Mouse (Mus musculus): Measurements from ENCODE around the gene 1500011B03Rik.

The 1500011B03Rik gene

GRCm38 (mm10) chr5:114779956-114780489 lies 43.2 kb downstream of the 1500011B03Rik start:
- DNase-seq = peak; percentile 61

GRCm38 (mm10) chr5:114776174-114776573 lies 47.1 kb downstream of the 1500011B03Rik start:
- DNase-seq = no peak

GRCm38 (mm10) chr5:114775056-114775979 lies 48.0 kb downstream of the 1500011B03Rik start, which contains the start of gene Git2:
Git2 (minus strand) TSS chr5:114775517.
- DNase-seq = peak; percentile 45

- peak; percentile 88 for DNase-seq
Observed at GRCm38 (mm10) chr5:114774403-114775051, 48.7 kb downstream of the 1500011B03Rik start, which contains the start of gene Ankrd13a. Ankrd13a (plus strand) TSS chr5:114774677.

- peak; percentile 56 for DNase-seq
Observed at GRCm38 (mm10) chr5:114773780-114774179, 49.5 kb downstream of the 1500011B03Rik start.

- peak; percentile 99 for DNase-seq
Observed at GRCm38 (mm10) chr5:114773211-114773710, 50.0 kb downstream of the 1500011B03Rik start.

GRCm38 (mm10) chr5:114772456-114773203 lies 50.6 kb downstream of the 1500011B03Rik start:
- DNase-seq = peak; percentile 89

- DNase-seq = no peak
Observed at GRCm38 (mm10) chr5:114771796-114772195, 51.5 kb downstream of the 1500011B03Rik start.

- peak; percentile 60 for DNase-seq
Observed at GRCm38 (mm10) chr5:114769786-114770185, 53.5 kb downstream of the 1500011B03Rik start.

- DNase-seq = no peak
Observed at GRCm38 (mm10) chr5:114767185-114767584, 56.1 kb downstream of the 1500011B03Rik start.

GRCm38 (mm10) chr5:114766686-114767085 lies 56.6 kb downstream of the 1500011B03Rik start:
- DNase-seq = no peak

GRCm38 (mm10) chr5:114764812-114765735 lies 58.2 kb downstream of the 1500011B03Rik start:
- DNase-seq = peak; percentile 43

- no peak for DNase-seq
Observed at GRCm38 (mm10) chr5:114761980-114762379, 61.3 kb downstream of the 1500011B03Rik start.

GRCm38 (mm10) chr5:114759536-114760090 lies 63.7 kb downstream of the 1500011B03Rik start:
- DNase-seq = no peak

All from thymus, postnatal 4 days (tissue).